Mouse (Mus musculus): ENCODE data around the gene Mad1l1.

Gene Mad1l1

DNA sequence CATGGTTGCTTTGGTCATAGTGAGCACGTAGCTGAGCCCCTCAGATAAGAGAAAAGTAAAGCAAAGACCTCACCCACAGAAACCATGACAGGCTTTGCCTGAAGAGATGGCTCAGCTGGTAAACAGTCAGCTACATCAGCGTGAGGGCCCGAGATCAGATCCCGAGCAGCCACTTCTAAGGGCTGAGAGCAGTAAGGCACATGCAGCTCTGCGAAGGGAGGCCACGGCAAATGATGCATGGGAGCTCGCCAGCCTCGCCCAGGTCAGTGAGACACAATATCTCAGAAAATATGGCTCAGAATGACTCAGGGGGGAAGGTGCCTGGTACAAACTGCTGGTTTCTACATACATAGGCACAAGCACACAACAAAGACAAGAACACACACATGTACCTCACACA lies 143.8 kb downstream of the Mad1l1 start:
- no peak for DNase-seq (ENCODE audit: low spot score)

DNA sequence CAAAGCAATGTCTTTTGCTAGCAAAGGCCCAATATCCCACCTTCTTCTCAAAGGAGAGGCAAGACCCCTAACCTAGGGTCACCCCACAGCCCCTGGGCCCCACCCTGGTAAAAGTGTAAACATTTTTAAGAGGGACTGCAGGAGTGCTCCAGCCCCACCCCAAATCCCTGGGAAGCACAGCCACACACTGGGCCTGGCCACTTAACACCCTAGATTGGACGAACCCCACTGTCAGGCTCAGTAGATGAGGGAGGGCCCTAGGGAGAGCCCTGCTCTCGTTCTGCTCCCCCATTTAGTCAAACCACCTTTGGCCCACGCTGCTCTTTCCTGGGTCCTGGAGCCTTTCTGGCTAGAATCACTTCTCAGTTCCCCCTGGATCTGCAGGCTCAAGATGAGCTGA lies 145.0 kb downstream of the Mad1l1 start:
- DNase-seq (ENCODE audit: low spot score): no peak

DNA sequence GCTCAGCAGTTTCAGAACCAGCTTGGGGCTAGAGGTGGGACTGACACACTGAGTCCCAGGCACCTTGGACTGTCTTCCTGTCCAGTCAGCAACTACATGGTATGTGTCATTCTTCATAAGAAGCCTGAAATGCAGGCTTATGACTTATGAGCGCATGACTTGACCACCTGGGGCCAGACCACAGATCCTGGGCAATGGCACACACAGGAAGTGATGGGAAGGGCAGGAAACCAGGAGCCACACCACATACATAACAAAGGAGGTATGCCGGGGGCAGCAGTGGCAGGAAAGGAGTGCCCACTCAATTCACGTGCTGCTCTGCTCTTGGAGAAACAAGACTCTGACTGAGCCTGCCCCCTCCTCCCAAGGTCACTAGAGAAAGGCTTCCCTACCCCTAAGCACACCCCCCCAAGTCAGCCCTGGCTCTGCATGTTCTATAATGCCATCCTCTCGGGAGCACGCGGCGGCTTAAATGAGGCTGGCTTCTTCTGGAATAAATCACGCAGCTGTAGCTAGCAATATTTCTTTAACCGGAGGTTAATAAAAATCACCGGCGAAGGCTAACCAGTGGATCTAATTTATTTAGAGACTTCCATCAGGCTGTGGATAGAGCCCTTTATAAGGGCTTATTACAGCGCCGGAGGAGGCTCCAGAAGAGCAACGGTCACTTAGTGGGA lies 146.4 kb downstream of the Mad1l1 start:
- DNase-seq (ENCODE audit: low spot score): no peak

DNA sequence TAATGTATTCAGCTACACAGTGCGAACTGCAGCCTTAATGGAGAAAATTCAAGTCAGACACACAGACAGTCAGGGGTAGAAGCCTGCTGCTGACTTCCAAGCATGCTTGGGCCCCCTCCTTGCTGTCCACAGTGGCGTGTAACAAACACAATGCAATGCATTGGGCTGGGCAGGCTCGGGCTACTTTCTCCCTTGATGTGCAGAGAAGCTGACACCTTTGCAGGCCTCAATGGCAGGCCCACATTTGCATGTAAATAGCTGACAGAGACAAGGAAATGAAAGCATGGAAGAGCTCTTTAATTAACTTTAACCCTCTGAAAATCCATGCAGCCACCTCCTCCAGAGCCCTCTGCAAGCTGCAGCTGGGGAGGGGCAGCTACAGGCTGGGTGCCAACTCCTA lies 147.3 kb downstream of the Mad1l1 start:
- no peak for DNase-seq (ENCODE audit: low spot score)

DNA sequence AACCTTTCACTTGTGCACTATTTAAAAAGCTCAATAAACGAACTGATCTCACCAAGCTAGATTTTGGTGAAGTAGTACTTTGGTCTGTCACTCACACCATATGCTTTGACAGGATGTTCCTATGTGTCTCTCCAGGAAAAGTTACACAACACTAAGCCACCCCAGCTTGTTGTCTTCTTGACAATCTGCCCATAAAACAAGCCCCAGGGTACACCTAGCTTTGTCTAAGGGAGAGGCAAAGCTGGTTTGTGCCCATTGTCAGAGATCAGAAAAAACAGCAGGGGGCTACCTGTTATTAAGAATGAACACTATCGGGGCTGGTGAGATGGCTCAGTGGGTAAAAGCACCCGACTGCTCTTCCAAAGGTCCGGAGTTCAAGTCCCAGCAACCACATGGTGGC lies 148.2 kb downstream of the Mad1l1 start:
- DNase-seq (ENCODE audit: low spot score): no peak

DNA sequence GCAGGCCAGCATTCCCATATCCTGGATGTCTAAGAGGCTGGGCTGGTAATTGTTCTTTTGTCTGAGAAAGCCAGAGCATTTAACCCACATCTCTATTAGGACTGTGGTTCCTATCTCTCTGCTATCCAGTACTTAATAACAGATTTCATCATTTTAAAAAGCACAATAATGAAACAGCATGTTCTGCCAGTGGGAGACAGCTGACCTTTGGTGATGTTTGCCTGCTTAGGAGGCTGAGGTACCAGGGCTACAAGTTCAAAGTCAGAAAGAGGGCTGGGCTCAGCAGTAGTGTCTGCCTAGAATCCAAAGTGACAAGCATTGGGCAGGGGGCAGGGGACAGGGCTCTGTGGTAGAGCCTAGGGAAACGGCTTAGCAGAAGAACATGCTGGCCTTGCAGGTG lies 149.6 kb downstream of the Mad1l1 start:
- DNase-seq (ENCODE audit: low spot score): no peak

DNA sequence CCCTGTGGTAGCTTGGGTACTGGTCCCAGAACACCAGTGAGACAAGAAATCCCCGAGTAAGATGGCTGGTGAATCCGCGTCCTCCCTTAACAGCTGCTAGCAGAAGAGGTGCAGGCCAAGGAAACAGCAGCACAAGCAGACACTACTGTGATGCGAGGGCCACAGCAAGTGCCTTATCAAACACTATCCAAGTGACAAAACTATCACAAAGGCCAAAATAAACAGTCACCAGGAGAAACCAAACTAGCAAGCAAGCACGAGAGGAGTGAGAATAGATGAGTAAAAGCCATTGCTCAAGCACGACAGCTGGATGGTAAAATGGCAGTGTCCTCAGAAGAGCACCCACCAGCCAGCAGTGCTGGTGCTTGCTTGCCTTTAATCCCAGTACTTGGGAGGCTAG lies 153.8 kb downstream of the Mad1l1 start:
- DNase-seq (ENCODE audit: low spot score): no peak

DNA sequence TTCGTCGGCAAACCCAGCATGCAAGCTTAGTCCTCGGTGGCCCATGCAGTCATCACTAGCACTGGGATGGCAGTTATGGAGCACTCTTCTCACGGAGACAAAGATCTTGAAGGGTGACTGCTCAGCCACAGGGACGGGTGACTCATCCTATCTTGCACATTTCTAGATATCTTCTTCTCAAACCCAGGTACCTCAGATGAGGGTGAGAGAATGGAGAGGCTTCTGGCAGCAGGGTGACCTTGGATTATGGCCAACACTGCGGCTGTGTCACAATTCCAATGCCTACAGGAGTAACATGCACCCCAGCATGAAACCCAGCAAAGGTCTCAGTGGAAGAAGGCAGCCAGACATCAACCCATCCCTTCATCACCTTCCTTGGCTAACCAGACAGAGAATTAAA lies 154.3 kb downstream of the Mad1l1 start:
- DNase-seq (ENCODE audit: low spot score): no peak

DNA sequence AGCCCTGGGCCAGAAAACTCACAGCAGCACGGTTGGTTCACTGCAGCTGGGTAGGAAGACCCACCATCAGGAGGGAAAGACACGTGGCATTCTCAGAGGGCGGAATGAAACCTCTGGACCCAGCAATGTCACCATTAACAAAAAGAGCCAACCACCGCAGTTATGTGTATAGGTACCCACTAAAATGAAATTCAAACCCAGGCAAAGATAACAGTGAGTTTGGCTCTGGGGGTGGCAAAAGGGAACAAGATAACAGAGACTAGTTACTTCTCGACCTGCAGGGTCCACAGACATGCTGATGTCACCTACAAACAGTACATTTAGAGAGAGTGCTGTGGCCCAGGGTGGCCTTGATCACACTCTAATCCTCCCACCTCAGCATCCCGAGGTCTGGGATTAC lies 157.4 kb downstream of the Mad1l1 start:
- no peak for DNase-seq (ENCODE audit: low spot score)

DNA sequence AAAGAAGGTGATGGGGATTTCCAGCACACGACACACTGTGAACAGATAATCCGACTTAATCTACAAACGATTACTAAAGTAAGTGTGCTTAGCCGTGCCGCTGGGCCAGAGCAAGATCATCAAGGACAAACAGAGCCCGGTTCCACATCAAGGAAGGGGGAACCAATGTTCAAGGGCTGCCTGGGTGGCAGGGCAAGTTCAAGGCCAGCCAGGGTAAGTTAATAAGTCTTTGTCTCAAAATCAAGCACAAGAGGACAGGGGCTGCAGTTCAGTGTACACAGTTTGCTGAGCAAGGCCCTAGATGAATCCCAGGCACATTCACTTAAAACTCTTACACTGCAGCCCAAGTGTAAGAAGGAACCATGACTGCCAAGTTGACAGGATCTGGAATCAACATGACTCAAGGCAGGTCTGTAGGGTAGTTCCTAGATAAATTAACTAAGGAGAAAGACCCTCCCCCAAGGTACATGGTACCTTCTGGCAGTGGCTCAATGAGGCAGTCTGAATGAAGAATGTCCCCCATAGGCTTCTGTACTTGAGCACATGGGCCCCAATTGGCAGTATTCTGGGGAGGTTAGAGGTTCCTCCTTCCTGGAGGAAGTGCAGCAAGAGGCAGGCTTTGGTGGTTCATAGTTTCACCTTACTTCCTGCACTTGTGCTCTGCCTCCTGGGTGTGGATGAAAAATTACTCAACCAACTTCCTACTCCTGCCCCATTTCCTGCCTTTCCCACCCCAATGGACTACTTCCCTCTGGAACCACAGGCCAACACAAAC lies 159.1 kb downstream of the Mad1l1 start:
- no peak for DNase-seq (ENCODE audit: low spot score)

DNA sequence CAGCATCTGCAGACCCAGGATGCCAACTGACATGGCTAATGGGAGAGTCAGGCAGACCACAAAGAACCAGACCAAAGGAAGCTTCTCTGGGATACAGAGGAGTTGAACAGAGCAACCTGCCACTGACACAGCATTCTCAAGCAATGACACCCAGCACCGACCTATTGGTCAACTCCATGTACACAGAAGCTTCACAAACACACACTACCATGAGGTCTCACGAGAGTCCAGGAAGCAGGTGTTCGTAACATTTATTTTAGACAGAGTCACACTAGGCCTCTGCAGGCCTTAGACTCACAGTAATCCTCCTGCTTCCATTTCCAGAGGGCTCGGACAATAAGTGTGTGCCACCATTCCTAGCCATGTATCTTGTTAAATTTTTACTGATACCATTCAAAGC lies 162.3 kb downstream of the Mad1l1 start:
- DNase-seq (ENCODE audit: low spot score): no peak

DNA sequence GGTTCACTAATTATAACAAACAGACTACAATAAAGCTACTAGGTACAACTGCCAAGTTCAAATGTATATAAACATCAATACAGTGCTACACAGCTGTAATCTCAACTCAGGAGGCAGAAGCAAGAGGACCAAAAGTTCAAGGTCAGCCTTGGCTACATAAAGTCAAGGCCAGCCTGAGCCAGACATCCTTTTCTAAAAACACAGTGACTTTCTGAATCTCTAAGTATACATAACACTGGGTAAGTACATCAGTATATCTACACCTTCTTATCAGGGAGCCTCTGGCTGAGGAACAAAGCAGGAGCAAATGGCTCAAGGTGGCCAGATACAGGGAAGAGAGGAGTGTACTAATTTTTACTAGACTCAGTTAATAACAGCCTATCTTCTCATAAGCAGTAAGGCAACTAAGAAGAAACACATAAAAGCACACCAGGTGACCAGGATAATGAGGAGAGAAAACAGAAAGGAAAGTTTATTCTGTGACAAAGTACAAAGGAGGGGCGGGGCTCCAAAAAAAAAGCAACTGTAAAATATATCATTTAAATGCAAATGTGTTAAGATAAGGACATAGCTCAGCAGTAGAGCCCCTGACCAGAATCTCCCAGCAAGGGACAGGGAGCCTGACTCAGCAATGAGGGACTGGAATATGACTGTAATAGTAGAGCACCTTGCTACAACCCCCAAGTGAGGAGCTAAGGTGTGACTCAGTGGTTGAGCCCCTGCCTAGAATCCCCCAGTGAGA lies 163.3 kb downstream of the Mad1l1 start:
- no peak for DNase-seq (ENCODE audit: low spot score)

DNA sequence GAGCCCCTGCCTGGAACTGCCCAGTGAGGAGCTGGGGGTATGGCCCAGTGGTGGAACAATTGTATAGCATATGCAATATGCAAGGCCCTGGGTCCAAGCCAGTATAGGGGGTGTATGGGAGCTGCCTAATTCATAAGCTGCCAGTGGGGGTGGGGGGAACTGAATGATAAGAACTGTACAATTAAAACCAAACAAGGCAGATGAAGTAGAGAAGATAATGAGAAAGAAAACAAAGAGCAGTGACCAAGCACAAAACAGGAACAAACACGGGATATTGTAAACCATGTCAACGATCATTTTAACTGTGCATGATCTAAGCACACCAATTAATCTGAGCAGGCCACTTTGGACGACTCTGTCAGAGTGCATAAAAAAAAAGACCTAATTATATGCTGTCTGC lies 167.2 kb downstream of the Mad1l1 start:
- no peak for DNase-seq (ENCODE audit: low spot score)

DNA sequence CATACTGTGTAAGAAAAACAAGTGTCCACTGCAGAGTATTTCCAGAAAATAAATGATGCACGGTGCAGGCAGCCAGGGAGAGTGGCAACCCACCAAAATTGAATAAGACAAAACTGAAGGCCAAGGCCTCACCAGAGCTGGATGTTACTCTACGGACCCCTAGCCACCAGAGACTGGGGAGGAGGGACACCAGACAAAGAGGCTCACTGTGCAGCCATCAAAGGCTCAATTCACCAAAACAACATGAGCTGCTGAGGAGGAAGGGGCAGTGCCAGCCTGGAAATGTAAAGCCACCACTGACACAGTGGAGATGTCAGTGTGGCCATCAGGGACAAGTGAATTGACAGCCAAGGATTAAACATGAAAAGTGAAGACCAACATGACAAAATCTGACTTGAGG lies 169.5 kb downstream of the Mad1l1 start:
- DNase-seq (ENCODE audit: low spot score): no peak

DNA sequence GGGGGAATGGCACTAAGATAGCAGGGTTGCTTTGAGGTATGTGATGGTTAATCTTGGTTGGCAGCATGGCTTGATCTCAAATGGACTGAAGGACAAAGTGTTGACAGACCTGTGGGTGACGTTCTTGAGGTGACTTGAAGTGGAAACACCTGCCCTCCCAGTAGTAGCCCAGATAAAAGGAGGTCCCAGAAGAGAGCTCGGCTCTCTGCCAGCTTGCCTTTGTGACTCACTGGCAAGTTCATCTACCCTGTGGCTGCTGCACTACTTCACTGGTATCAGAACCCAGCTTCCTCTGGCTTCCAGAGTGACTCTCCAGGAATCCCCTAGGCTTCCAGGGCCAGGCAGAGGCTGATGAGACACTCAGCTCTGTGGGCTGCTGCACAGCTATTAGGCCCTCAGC lies 170.2 kb downstream of the Mad1l1 start:
- no peak for DNase-seq (ENCODE audit: low spot score)

DNA sequence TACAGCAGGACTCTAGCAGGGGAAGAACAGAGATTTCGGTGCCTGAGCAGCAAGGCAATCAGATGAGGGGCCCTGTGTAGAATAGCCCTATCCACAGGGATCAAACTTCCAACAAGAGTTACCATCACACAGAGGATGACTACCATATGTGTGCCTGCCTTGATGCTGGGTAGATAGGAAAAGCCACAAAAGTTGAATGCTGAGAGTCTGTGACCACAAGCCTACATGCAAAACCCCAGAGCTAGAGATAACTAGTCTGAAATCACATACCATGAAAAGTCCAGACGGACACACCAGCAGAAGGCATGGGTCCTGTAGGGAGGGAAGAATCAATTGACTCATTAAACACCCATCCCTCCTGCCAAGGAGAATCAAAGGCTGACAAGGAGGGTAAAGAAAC lies 170.7 kb downstream of the Mad1l1 start:
- DNase-seq (ENCODE audit: low spot score): no peak

DNA sequence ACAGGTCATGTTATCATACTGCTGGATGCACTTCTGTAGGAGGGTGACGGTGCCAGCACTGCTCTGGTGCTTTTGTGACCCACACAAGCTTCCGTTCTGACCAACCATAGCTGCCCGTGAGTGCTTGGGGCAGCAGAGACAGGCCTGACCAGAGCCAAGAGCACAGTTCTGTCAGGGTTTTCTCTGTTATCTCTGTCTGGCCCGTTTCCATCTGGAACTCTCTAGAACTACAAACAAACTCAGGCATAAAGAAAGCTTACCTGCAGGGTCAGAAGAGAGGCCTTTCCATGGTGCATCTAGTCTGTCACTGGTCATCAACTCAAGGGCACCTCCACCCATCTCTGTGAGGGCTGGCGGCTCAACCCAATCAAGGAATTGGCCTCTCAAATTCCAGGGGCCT lies 171.2 kb downstream of the Mad1l1 start:
- no peak for DNase-seq (ENCODE audit: low spot score)

DNA sequence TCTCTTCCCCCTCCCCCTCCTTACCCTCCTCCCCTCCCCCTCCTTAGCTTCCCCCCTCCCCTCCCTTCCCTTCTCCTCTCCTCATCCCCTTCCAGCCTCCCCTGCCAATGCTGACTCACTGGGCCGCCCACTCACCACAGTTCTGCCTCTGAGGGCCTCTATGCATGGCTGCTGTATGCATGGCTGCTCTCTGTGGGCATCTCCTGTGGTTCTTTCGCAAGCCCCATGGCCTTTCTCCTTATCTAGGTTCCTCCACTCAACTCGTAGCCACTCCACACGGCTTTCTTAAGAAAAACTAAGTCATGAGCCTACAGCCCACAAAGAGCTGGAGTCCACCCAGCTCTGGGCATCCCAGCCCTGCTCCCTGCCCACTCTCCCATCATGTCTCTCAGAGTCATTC lies 172.1 kb downstream of the Mad1l1 start:
- no peak for DNase-seq (ENCODE audit: low spot score)

DNA sequence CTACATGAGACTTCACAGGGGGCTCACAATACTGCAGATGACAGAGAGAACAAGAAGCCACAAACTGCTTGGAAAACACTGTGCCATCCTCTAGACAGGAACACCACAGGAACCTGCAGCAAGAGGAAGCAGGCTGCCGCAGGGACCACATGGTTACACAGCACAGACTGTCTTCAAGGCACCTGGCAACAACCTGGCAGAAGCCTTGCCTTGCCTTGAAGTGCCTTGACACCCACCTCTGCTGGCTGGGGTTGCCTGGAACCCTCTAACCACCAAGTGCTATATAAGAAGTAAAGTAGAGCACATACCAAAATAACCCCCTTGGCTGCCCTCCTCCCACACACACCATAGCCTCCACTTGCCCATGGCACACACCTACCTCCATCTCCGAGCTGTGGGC lies 177.8 kb downstream of the Mad1l1 start:
- DNase-seq (ENCODE audit: low spot score): no peak

DNA sequence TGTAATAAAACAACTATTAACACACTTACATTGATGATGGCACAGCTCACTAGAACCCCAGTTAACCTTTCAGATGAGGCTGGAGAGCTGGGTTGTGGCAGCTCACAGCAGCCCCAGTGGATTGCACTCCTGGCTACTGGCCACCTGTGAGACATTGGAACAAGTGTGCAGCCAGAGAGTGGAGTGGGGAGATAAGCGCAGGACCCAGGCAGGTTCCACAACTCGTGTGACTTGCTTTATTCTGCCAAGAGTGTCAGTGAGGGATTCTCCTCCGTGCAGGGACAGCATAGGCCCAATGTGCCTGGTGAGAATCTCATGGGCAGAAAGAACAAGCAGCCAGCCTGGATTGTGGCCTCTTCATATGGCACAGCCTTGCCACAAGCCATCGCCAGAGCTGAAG lies 180.0 kb downstream of the Mad1l1 start:
- no peak for DNase-seq (ENCODE audit: low spot score)

DNA sequence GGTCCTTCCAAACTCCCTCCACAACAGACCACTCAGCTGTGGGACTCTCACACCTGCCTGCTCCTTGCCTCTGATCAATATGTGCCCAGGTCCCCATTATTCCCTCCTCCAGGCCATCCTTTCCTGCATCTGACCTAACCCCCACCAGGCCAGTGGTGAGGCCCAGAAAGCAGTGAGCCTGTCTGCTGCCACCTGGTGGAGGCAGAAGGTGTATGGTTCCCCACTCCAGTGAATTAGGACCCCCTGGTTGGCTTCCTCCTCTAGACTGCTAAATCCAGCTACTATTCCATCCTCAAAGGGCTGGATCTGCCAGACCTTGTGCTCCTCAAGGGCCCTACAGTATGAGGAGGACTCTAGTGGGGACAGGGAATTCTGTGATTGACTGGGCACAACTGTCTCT lies 181.1 kb downstream of the Mad1l1 start:
- DNase-seq (ENCODE audit: low spot score): no peak

DNA sequence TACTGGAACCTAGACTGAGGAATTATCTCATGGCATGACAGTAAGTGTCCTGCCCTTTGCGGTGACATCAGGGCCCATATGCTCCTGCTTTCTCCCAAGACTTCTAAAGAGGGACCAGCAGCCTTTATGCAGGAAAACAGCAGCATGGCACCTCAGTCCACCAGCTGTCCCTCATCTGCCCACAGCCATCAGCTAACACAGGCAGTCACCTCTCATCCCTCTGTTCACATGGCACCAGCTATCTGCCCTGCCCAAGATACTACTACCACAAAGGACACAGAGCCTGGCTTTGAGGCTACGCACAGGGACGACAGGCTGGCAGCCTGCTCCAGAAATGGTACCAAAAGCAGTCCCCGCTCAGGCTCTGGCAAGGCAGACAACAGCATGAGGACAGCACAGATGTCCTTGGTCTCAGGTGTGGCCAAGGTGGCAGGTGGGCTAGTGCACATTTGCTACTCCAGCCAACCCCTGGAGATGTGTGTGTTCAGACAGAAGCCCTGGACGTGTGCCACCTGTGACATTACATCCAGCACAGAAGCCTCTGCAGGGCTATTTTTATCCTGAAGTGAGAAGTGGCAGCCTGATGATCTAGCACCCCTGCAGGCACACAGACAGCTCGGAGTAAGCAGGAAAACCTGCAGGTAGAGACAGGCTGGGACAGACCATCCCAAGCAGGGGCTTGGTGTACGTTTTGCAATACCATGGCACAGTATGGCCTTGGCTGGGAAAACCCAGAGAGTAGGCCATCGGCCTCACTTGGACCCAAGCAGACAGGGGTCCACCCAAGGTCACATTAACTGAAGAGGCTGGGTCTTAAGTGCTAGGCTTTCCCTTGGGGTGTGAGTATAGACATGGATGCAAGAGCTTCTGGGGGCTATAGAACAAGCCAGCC lies 185.4 kb downstream of the Mad1l1 start:
- no peak for DNase-seq (ENCODE audit: low spot score)
